Comparison of ENCODE assay signal across 7 mouse cellular contexts in genomic region chr19:60789452-60789851, GRCm38 (mm10). TPM values are rescaled to one million over a fixed set of nuclear protein-coding genes. Genes with fewer than 3 reads are reported as not detected.
DNase-seq lines count a peak whose midpoint lies in the region; ATAC-seq and TF ChIP-seq lines count a peak whose summit lies in the region.

No protein-coding gene starts in this region.

- H3K36me3 ChIP-seq in lung, embryonic 16.5 days (ENCODE audit: control insufficient read depth, insufficient read depth, low read length), result no peaks in the 10 kb centered on the region
- no peaks in the 10 kb centered on the region for H3K36me3 ChIP-seq in embryonic facial prominence, embryonic 14.5 days (ENCODE audit: control insufficient read depth, insufficient read depth, low read length)
- H3K36me3 ChIP-seq in intestine, postnatal 0 days (ENCODE audit: control insufficient read depth, insufficient read depth), result no peaks in the 10 kb centered on the region

- H3K27ac ChIP-seq in lung, embryonic 16.5 days (ENCODE audit: low read length), result peak overlapping the region; percentile 99; the same call in 1 of the 2 replicates
- peak overlapping the region; percentile 96 for H3K27ac ChIP-seq in embryonic facial prominence, embryonic 14.5 days (replicated peaks; ENCODE audit: low read depth, low read length)
- peak overlapping the region; percentile 98; the same call in 1 of the 2 replicates for H3K27ac ChIP-seq in intestine, postnatal 0 days (ENCODE audit: low read depth, low read length)
- H3K27ac ChIP-seq in olfactory bulb, adult 2 months (ENCODE audit: insufficient read depth, low read depth, low read length), result peak overlapping the region; percentile 78; the same call in 1 of the 2 replicates

- no peak for ATAC-seq in lung, embryonic 16.5 days (ENCODE audit: low read depth)
- no peak for ATAC-seq in embryonic facial prominence, embryonic 14.5 days (ENCODE audit: low read depth)
- ATAC-seq in intestine, postnatal 0 days, result no peak

- peak overlapping the region; percentile 80 for H3K4me2 ChIP-seq in lung, embryonic 16.5 days (ENCODE audit: low read depth, low read length)
- H3K4me2 ChIP-seq in embryonic facial prominence, embryonic 14.5 days (ENCODE audit: low read depth, low read length), result peak overlapping the region; percentile 82
- peak overlapping the region; percentile 71 for H3K4me2 ChIP-seq in intestine, postnatal 0 days (replicated peaks; ENCODE audit: low read depth)

- no peak for DNase-seq in lung, postnatal 14 days
- DNase-seq in embryonic facial prominence, embryonic 14.5 days (ENCODE audit: low spot score), result peak; percentile 1
- no peak for DNase-seq in yolk sac, embryonic 10.5 days (ENCODE audit: low spot score)
- no peak for DNase-seq in T-cell, adult 2 months (ENCODE audit: low spot score)

- 1% methylated on average over 7 of the region's 7 CpGs for WGBS in lung, embryonic 16.5 days
- 2% methylated on average over 7 of the region's 7 CpGs for WGBS in embryonic facial prominence, embryonic 14.5 days
- WGBS in intestine, postnatal 0 days, result under 1% methylated on average over 7 of the region's 7 CpGs
- WGBS in olfactory bulb, adult 2 months, result under 1% methylated on average over 7 of the region's 7 CpGs

- peak overlapping the region; percentile 97 for H3K9ac ChIP-seq in lung, embryonic 16.5 days (ENCODE audit: low read length)
- peak overlapping the region; percentile 100 for H3K9ac ChIP-seq in embryonic facial prominence, embryonic 14.5 days (ENCODE audit: low read depth, low read length)
- H3K9ac ChIP-seq in intestine, postnatal 0 days (ENCODE audit: low read depth, low read length), result peak overlapping the region; percentile 99

- no peaks in the 10 kb centered on the region for H3K9me3 ChIP-seq in lung, embryonic 16.5 days (ENCODE audit: control insufficient read depth, low read length)
- H3K9me3 ChIP-seq in embryonic facial prominence, embryonic 14.5 days (ENCODE audit: control insufficient read depth, low read length), result no peaks in the 10 kb centered on the region
- H3K9me3 ChIP-seq in intestine, postnatal 0 days (ENCODE audit: control insufficient read depth), result no peaks in the 10 kb centered on the region

- H3K4me1 ChIP-seq in lung, embryonic 16.5 days (replicated peaks; ENCODE audit: control insufficient read depth, insufficient read depth, low read length), result peaks cover 17% of the 10 kb centered on the region
- H3K4me1 ChIP-seq in embryonic facial prominence, embryonic 14.5 days (ENCODE audit: control insufficient read depth, insufficient read depth, low read length), result peaks cover 11% of the 10 kb centered on the region
- H3K4me1 ChIP-seq in intestine, postnatal 0 days (replicated peaks; ENCODE audit: control insufficient read depth, insufficient read depth, low read length), result 0 out of 2 replicates have a peak, but pooled peaks cover 3% of the 10 kb centered on the region
- no peaks in the 10 kb centered on the region for H3K4me1 ChIP-seq in olfactory bulb, adult 2 months (ENCODE audit: control insufficient read depth, insufficient read depth, low read length)

- no peak for TF ChIP-seq CTCF in intestine, postnatal 0 days (IDR thresholded peaks at IDR 0.05; ENCODE audit: low read depth)
- no peak for TF ChIP-seq CTCF in olfactory bulb, adult 2 months (IDR thresholded peaks at IDR 0.05; ENCODE audit: insufficient read depth, low read depth, low read length)

- no peaks in the 10 kb centered on the region for H3K27me3 ChIP-seq in lung, embryonic 16.5 days (ENCODE audit: control insufficient read depth, insufficient read depth, low read depth, low read length)
- no peaks in the 10 kb centered on the region for H3K27me3 ChIP-seq in embryonic facial prominence, embryonic 14.5 days (replicated peaks; ENCODE audit: control insufficient read depth, insufficient read depth, low read length)
- no peaks in the 10 kb centered on the region for H3K27me3 ChIP-seq in intestine, postnatal 0 days (replicated peaks; ENCODE audit: control insufficient read depth, insufficient read depth, low read length)

- H3K4me3 ChIP-seq in lung, embryonic 16.5 days (ENCODE audit: low read length), result peak overlapping the region; percentile 100
- H3K4me3 ChIP-seq in embryonic facial prominence, embryonic 14.5 days (ENCODE audit: low read depth, low read length), result peak overlapping the region; percentile 100
- H3K4me3 ChIP-seq in intestine, postnatal 0 days (ENCODE audit: low read depth, low read length), result peak overlapping the region; percentile 78
- H3K4me3 ChIP-seq in olfactory bulb, adult 2 months (ENCODE audit: insufficient read depth, low read depth, low read length), result peak overlapping the region; percentile 80

- no peak for TF ChIP-seq POLR2A in olfactory bulb, adult 2 months (IDR thresholded peaks at IDR 0.05; ENCODE audit: insufficient read depth, low read depth, low read length)

RNA-seq across cellular contexts. Expression of gene Eif3a, which starts 1.0 kb away (rescaled TPM):
- polyA plus RNA-seq in lung, embryonic 16.5 days (2015; fragmentation: Nextera tagmentation; extraction: Ambion mirVana), result 125 TPM in 2 replicates
- polyA plus RNA-seq in embryonic facial prominence, embryonic 14.5 days (2014; fragmentation: Nextera tagmentation; extraction: Ambion mirVana), result 165 and 168 TPM in 2 replicates
- polyA plus RNA-seq in intestine, postnatal 0 days (2015; fragmentation: Nextera tagmentation; extraction: Ambion mirVana), result 57.2 and 64.2 TPM in 2 replicates
- polyA plus RNA-seq in olfactory bulb, adult 2 months (2012; ENCODE audit: insufficient read depth, insufficient read length, low replicate concordance, missing spikeins), result 89.3 and 118 TPM in 2 replicates

RNA-seq across cellular contexts. Expression of gene Fam45a, which starts 21.9 kb away (rescaled TPM):
- polyA plus RNA-seq in lung, embryonic 16.5 days (2015; fragmentation: Nextera tagmentation; extraction: Ambion mirVana), result 30.9 and 33.7 TPM in 2 replicates
- polyA plus RNA-seq in embryonic facial prominence, embryonic 14.5 days (2014; fragmentation: Nextera tagmentation; extraction: Ambion mirVana), result 40.8 and 46.8 TPM in 2 replicates
- polyA plus RNA-seq in intestine, postnatal 0 days (2015; fragmentation: Nextera tagmentation; extraction: Ambion mirVana), result 26.0 and 29.2 TPM in 2 replicates
- polyA plus RNA-seq in olfactory bulb, adult 2 months (2012; ENCODE audit: insufficient read depth, insufficient read length, low replicate concordance, missing spikeins), result not detected in 2 replicates

RNA-seq across cellular contexts. Expression of gene Nanos1, which starts 33.7 kb away (rescaled TPM):
- polyA plus RNA-seq in lung, embryonic 16.5 days (2015; fragmentation: Nextera tagmentation; extraction: Ambion mirVana), result 1.1 TPM in 2 replicates
- 2.1 and 2.4 TPM in 2 replicates for polyA plus RNA-seq in embryonic facial prominence, embryonic 14.5 days (2014; fragmentation: Nextera tagmentation; extraction: Ambion mirVana)
- 0.60 and 0.67 TPM in 2 replicates for polyA plus RNA-seq in intestine, postnatal 0 days (2015; fragmentation: Nextera tagmentation; extraction: Ambion mirVana)
- polyA plus RNA-seq in olfactory bulb, adult 2 months (2012; ENCODE audit: insufficient read depth, insufficient read length, low replicate concordance, missing spikeins), result not detected in 2 replicates

Comparison
In these comparisons a context has a peak if more than half of its experiments do, and no peak if none do; other contexts are left out.
1. RNA of gene Fam45a, which starts 21.9 kb away (polyA plus RNA-seq): 40.8 to 46.8 TPM in embryonic facial prominence, embryonic 14.5 days, 30.9 to 33.7 TPM in lung, embryonic 16.5 days and 26.0 to 29.2 TPM in intestine, postnatal 0 days; not detected in olfactory bulb, adult 2 months; every median in the first group is over 10 times any median in the second.
2. Peak in every context shown above with its lines, with median percentiles within 50 percentile points of each other: H3K27ac ChIP-seq, H3K4me2 ChIP-seq, H3K4me3 ChIP-seq and H3K9ac ChIP-seq.